Mouse (Mus musculus) cerebellum, adult 11 months (tissue): Measurements from ENCODE around the gene Lrrc72.

Source experiments
- DNase-seq: peaks from one replicate; pipeline ENCODE4 v3.0.0; 2022

Gene Lrrc72

DNA sequence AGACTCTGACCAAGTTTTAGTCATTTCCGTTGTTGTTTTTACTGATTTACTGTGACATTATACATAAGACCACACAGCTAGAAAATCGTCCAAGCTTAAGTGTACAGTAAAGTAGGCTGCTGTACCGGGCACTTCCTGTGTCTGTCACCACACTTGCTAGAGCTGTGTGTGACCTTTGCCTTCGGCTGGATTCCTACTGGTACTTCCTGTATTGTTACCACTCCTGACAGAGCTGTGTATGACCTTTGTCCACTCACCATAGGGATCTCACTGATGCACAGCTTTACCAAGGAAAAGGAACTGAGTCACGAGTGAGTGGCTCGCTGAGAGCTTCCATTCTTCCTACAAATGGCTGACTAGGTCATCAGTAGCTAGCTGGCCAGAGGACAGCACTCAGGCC lies 66.1 kb downstream of the Lrrc72 start:
- no peak for DNase-seq

- DNase-seq, result no peak
Measured at GRCm38 (mm10) chr12:36182570-36182969, 70.6 kb downstream of the Lrrc72 start.

DNA sequence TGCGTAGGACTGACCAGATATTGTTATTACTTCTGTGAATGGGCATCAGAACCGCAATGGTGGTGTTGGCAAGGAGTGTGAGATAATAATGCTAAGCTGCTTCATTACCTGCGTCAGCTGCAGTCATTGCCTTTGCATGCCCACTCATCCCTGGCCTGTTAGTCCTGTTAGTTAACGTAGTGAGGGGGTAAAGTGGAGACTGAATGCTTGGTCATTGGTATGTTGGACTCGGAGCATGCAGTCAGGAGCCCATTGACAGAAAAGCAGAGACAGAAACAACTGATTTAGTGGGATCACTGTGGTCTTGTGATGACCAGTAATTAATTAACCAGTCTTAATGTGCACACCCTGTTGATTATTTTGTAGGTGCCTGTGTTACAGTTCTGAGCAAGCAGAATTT lies 76.0 kb downstream of the Lrrc72 start:
- no peak for DNase-seq

DNA sequence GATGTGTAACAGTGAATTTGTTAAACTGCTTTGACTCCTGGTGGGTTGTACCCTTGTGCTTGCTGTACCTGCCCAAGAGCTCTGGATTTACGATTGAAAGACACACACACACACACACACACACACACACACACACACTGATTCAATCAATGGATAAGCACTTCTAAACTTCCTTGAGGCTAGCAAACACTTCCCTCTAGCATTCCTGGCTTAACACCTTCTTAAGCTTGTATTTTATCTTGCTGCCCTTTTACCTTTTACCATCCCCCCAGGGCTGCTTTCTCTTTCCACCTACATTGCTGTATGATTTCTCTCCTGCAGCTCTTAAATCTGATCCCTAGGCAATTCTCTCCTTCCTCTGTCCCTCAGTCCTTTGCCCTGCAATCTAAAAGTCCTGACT lies 87.9 kb downstream of the Lrrc72 start:
- DNase-seq, result no peak

DNA sequence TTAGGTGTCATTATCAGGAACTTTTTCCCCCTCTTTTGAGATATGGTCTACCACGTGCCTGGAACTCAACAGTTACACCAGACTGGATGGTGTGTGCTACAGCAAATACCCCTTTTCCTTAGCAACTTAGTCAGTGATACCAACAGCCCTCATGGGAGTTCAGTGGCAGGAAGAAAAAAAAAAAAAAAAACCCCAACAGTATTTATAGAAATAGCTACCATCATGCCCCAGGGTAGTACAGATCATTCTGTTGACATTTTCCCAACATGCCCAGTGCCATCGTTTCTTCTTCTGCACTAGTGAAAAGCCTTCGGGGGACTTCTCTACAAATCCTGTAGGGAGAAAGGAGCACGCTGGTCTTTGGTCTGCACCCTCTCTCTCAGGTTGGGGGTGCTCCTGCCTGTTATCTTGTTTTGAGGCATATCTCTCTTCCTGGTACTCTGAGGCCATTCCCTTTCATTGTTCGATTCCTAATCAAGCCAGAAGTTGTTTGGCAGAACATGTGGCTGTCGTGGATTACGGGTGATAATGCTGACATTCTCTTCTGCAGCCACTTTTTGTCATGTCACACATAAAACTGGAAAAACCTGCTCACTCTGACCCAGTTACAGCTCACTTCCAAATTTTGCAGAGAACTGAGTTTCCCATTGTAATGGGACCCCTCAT lies 88.9 kb downstream of the Lrrc72 start:
- no peak for DNase-seq
